In genomic region chr9:40780892-40781725, GRCm38 (mm10) we compare ENCODE assay signal across 10 mouse cellular contexts. TPM values are rescaled to one million over a fixed set of nuclear protein-coding genes. Genes with fewer than 3 reads are reported as not detected.
DNase-seq lines count a peak whose midpoint lies in the region; ATAC-seq and TF ChIP-seq lines count a peak whose summit lies in the region.
"Had no signal": no experiment of that assay in that cellular context is flagged by ENCODE, and none has a peak within 500 bp of the region (broad histone marks: within the 10 kb centered on the region; RNA-seq: fewer than 3 reads in every experiment).

No protein-coding gene starts in this region.

- no peaks in the 10 kb centered on the region for H3K9me3 ChIP-seq in kidney, embryonic 16.5 days (ENCODE audit: low read length)
- no peaks in the 10 kb centered on the region for H3K9me3 ChIP-seq in heart, embryonic 13.5 days
- H3K9me3 ChIP-seq in liver, postnatal 0 days (ENCODE audit: low read length), result no peaks in the 10 kb centered on the region

- no peak for ATAC-seq in kidney, embryonic 16.5 days (ENCODE audit: low FRiP score, low TSS enrichment)
- no peak for ATAC-seq in heart, embryonic 13.5 days (ENCODE audit: extremely low read depth, insufficient number of reproducible peaks, low FRiP score, low TSS enrichment)
- 0 out of 2 replicates have a peak, but pooled peaks have one; percentile 11 for ATAC-seq in liver, postnatal 0 days

- TF ChIP-seq CTCF in bone marrow, adult 2 months (IDR thresholded peaks at IDR 0.05; ENCODE audit: control insufficient read depth, insufficient read depth, low read length), result no peak
- TF ChIP-seq CTCF in liver, postnatal 0 days (IDR thresholded peaks at IDR 0.05; ENCODE audit: low read depth), result no peak

- H3K4me1 ChIP-seq in kidney, embryonic 16.5 days (ENCODE audit: insufficient read depth, low read length), result peaks cover 33% of the 10 kb centered on the region
- H3K4me1 ChIP-seq in bone marrow, adult 2 months (ENCODE audit: control insufficient read depth, insufficient read depth, low read length), result peaks cover 4% of the 10 kb centered on the region; the same call in 1 of the 2 replicates
- H3K4me1 ChIP-seq in heart, embryonic 13.5 days, result peaks cover 43% of the 10 kb centered on the region
- peaks cover 24% of the 10 kb centered on the region for H3K4me1 ChIP-seq in liver, postnatal 0 days (ENCODE audit: insufficient read depth)

- H3K27ac ChIP-seq in kidney, embryonic 16.5 days (ENCODE audit: low read length), result peak overlapping the region; percentile 64
- peak overlapping the region; percentile 42; the same call in 1 of the 2 replicates for H3K27ac ChIP-seq in bone marrow, adult 2 months (ENCODE audit: control insufficient read depth, insufficient read depth, low read depth, low read length, poor library complexity)
- peak overlapping the region; percentile 76 for H3K27ac ChIP-seq in heart, embryonic 13.5 days (replicated peaks)
- H3K27ac ChIP-seq in liver, postnatal 0 days (ENCODE audit: low read depth), result peak overlapping the region; percentile 81

- H3K27me3 ChIP-seq in kidney, embryonic 16.5 days (ENCODE audit: insufficient read depth, low read length), result no peaks in the 10 kb centered on the region
- no peaks in the 10 kb centered on the region for H3K27me3 ChIP-seq in heart, embryonic 13.5 days (replicated peaks)
- no peaks in the 10 kb centered on the region for H3K27me3 ChIP-seq in liver, postnatal 0 days (ENCODE audit: insufficient read depth, low read length)

- no peak for TF ChIP-seq POLR2A in bone marrow, adult 2 months (IDR thresholded peaks at IDR 0.05; ENCODE audit: borderline replicate concordance, control insufficient read depth, low read depth, low read length)

- 77% methylated on average over 11 of the region's 11 CpGs for WGBS in kidney, embryonic 16.5 days
- WGBS in bone marrow, adult 2 months, result 74% methylated on average over 11 of the region's 11 CpGs
- 62% methylated on average over 11 of the region's 11 CpGs for WGBS in heart, embryonic 13.5 days
- WGBS in liver, postnatal 0 days (ENCODE audit: insufficient replicate concordance), result 62% methylated on average over 11 of the region's 11 CpGs

- no peak overlapping the region for H3K9ac ChIP-seq in kidney, embryonic 16.5 days (replicated peaks; ENCODE audit: low read length)
- no peak overlapping the region for H3K9ac ChIP-seq in heart, embryonic 13.5 days
- H3K9ac ChIP-seq in liver, postnatal 0 days (replicated peaks), result no peak overlapping the region

- H3K36me3 ChIP-seq in kidney, embryonic 16.5 days (ENCODE audit: insufficient read depth, low read length), result no peaks in the 10 kb centered on the region; the same call in 1 of the 2 replicates
- H3K36me3 ChIP-seq in heart, embryonic 13.5 days, result peaks cover 12% of the 10 kb centered on the region
- no peaks in the 10 kb centered on the region for H3K36me3 ChIP-seq in liver, postnatal 0 days (replicated peaks; ENCODE audit: insufficient read depth, low read length)

- H3K4me3 ChIP-seq in kidney, embryonic 16.5 days (ENCODE audit: low read length), result no peak overlapping the region
- H3K4me3 ChIP-seq in bone marrow, adult 2 months (replicated peaks; ENCODE audit: control insufficient read depth, low read depth, low read length), result no peak overlapping the region
- H3K4me3 ChIP-seq in heart, embryonic 13.5 days, result no peak overlapping the region
- no peak overlapping the region for H3K4me3 ChIP-seq in liver, postnatal 0 days (ENCODE audit: low read depth, low read length)
- H3K4me3 ChIP-seq: erythroblast, embryonic 14.5 days; myocyte had no signal

- H3K4me2 ChIP-seq in kidney, embryonic 16.5 days (replicated peaks; ENCODE audit: low read depth, low read length), result no peak overlapping the region
- H3K4me2 ChIP-seq in heart, embryonic 13.5 days, result no peak overlapping the region
- H3K4me2 ChIP-seq in liver, postnatal 0 days (ENCODE audit: low read depth, low read length), result 0 out of 2 replicates have a peak overlapping the region, but pooled peaks have one; percentile 24

- DNase-seq in kidney, adult 18-20 months, result no peak
- no peak for DNase-seq in liver, postnatal 0 days
- no peak for DNase-seq in cerebellum, adult 9-11 months
- DNase-seq in cerebellum, adult 11-12 months, result no peak
- DNase-seq in cerebellum, postnatal 10 days, result no peak

- no peak for TF ChIP-seq EP300 in liver, postnatal 0 days (IDR thresholded peaks at IDR 0.05; ENCODE audit: low read depth)

RNA-seq across cellular contexts. Expression of gene Hspa8, which starts 19.7 kb away (rescaled TPM):
- polyA plus RNA-seq in kidney, embryonic 16.5 days (2015; fragmentation: Nextera tagmentation; extraction: Ambion mirVana), result 2,859 and 3,187 TPM in 2 replicates
- polyA plus RNA-seq in bone marrow, adult 2 months (2011; ENCODE audit: insufficient read depth, insufficient read length, low replicate concordance, missing spikeins), result 397 and 805 TPM in 2 replicates
- 1,787 and 2,104 TPM in 2 replicates for polyA plus RNA-seq in heart, embryonic 13.5 days (2015; fragmentation: Nextera tagmentation; extraction: Ambion mirVana)
- polyA plus RNA-seq in liver, postnatal 0 days (2015; fragmentation: Nextera tagmentation; extraction: Ambion mirVana), result 750 and 793 TPM in 2 replicates
